Mouse (Mus musculus): ENCODE measurements at regions not wholly inside any gene's neighbourhood (a gene's known extent, or its start where the extent isn't known, plus 50 kb on each side); places are given as distances from the start of the nearest gene placed in this dataset.

GRCm38 (mm10) chr2:173449198-173449597 is 73.2 kb upstream of the 1700021F07Rik start:
- DNase-seq = no peak

GRCm38 (mm10) chr2:173451993-173452481 is 70.3 kb upstream of the 1700021F07Rik start:
- intact Hi-C loops (cut with DNase I) = loop anchor here (2.0 kb wide), 1 partner anchor 223 kb away; no protein-coding TSS in a partner anchor
- DNase-seq = no peak

More at GRCm38 (mm10) chr2:173449198-173449597, 73.2 kb upstream of the 1700021F07Rik start:
- intact Hi-C loops (cut with DNase I) = no loop called here

GRCm38 (mm10) chr2:173452800-173453199 is 69.6 kb upstream of the 1700021F07Rik start:
- DNase-seq = no peak
- intact Hi-C loops (cut with DNase I) = loop anchor here (2.0 kb wide), 1 partner anchor 224 kb away; no protein-coding TSS in a partner anchor

- intact Hi-C loops (cut with DNase I) = loop anchor here (2.0 kb wide), 1 partner anchor 225 kb away; no protein-coding TSS in a partner anchor
- DNase-seq = peak; percentile 45
These were observed 68.6 kb upstream of the 1700021F07Rik start for GRCm38 (mm10) chr2:173453569-173454405.

GRCm38 (mm10) chr2:173454741-173455140 is 67.6 kb upstream of the 1700021F07Rik start:
- no peak for DNase-seq
- intact Hi-C loops (cut with DNase I) = no loop called here

GRCm38 (mm10) chr2:173455216-173455615 is 67.2 kb upstream of the 1700021F07Rik start:
- intact Hi-C loops (cut with DNase I) = no loop called here
- DNase-seq = no peak

- no peak for DNase-seq
- intact Hi-C loops (cut with DNase I) = no loop called here
These were observed 66.3 kb upstream of the 1700021F07Rik start for GRCm38 (mm10) chr2:173456083-173456482.

GRCm38 (mm10) chr2:173456924-173457623 is 65.3 kb upstream of the 1700021F07Rik start:
- DNase-seq = no peak
- intact Hi-C loops (cut with DNase I) = no loop called here

- DNase-seq = no peak
- intact Hi-C loops (cut with DNase I) = no loop called here
These were observed 64.6 kb upstream of the 1700021F07Rik start for GRCm38 (mm10) chr2:173457624-173458320.

GRCm38 (mm10) chr2:173458861-173459260 is 63.5 kb upstream of the 1700021F07Rik start:
- DNase-seq = peak; percentile 23
- intact Hi-C loops (cut with DNase I) = no loop called here

GRCm38 (mm10) chr2:173463313-173463712 is 59.1 kb upstream of the 1700021F07Rik start:
- DNase-seq = no peak
- intact Hi-C loops (cut with DNase I) = no loop called here

- DNase-seq = no peak
These were observed 57.8 kb upstream of the 1700021F07Rik start for GRCm38 (mm10) chr2:173464562-173464961.

GRCm38 (mm10) chr2:173465006-173465620 is 57.3 kb upstream of the 1700021F07Rik start:
- no peak for DNase-seq
- intact Hi-C loops (cut with DNase I) = no loop called here

More at GRCm38 (mm10) chr2:173464562-173464961, 57.8 kb upstream of the 1700021F07Rik start:
- intact Hi-C loops (cut with DNase I) = no loop called here

- intact Hi-C loops (cut with DNase I) = no loop called here
- DNase-seq = no peak
These were observed 54.2 kb upstream of the 1700021F07Rik start for GRCm38 (mm10) chr2:173468136-173468535.

GRCm38 (mm10) chr2:173469756-173470155 is 52.6 kb upstream of the 1700021F07Rik start:
- no peak for DNase-seq
- intact Hi-C loops (cut with DNase I) = no loop called here
